Mouse (Mus musculus): ENCODE results near the gene Asb14. TPM values are rescaled to one million over a fixed set of nuclear protein-coding genes. Genes with fewer than 3 reads are reported as not detected.

The Asb14 gene
- 0.17 TPM in 1 of 2 replicates, not detected in the other for polyA plus RNA-seq (2015; fragmentation: Nextera tagmentation; extraction: Ambion mirVana)

DNA sequence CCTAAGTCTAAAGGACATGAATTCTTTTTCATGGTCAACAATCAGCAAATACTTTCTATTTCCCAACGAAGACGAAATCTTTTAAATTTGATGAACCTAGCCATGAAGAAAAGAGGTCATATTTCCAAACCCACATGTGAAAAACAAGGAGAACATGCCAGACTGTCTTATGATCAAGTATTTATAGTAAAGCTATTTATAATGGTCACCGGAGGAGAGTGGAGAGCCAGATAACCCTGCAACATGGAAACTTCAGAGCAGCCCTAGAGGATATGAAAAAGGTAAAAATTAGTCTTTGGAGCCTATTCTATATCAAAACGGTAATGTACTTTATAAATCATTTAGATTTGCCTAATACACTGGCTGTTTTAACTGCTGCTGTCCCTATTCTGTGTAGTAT is at the start of gene Asb14:
Gene Asb14, plus strand, starts transcription at position 166 of the 400 bp plus-strand sequence.
- ATAC-seq: no peak
- no peak within 1 kb of the TSS for H3K4me3 ChIP-seq (replicated peaks)
- no peak within 1 kb of the TSS for H3K27ac ChIP-seq
- no peaks in the 10 kb centered on the region for H3K36me3 ChIP-seq
- no peak within 1 kb of the TSS for H3K4me2 ChIP-seq (replicated peaks)
- H3K27me3 ChIP-seq: no peaks in the 10 kb centered on the region
- no peaks in the 10 kb centered on the region for H3K9me3 ChIP-seq
- H3K9ac ChIP-seq (replicated peaks): no peak within 1 kb of the TSS
- WGBS: 92% methylated on average over 4 of the region's 4 CpGs
- H3K4me1 ChIP-seq (replicated peaks): no peaks in the 10 kb centered on the region

DNA sequence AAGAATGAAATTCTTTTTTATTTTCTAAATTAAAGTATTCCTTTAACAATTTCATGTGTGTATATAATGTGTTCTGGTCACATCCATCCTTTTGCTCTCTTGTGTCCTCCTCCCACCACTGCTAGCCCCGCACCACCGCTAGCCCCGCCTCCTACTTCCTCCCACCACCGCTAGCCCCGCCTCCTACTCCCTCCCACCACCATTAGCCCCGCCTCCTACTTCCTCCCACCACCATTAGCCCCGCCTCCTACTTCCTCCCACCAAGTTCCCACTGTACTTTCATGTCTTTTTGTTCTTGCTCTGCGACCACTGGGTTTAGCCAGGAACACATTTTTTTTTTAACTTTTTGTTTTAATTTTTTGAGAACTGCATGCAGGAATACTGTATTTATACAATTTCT is 41.3 kb upstream of the Asb14 start:
- Histone ChIP-seq H3K27me3 (no peaks in the 10 kb centered on the region), H3K9ac (replicated peaks) (no peak overlapping the region), H3K4me3 (replicated peaks) (no peak overlapping the region), H3K4me1 (replicated peaks) (no peaks in the 10 kb centered on the region), H3K36me3 (no peaks in the 10 kb centered on the region), H3K27ac (no peak overlapping the region), H3K9me3 (no peaks in the 10 kb centered on the region), H3K4me2 (replicated peaks) (no peak overlapping the region)
- no peak for ATAC-seq
- WGBS: 81% methylated on average over 8 of the region's 8 CpGs

DNA sequence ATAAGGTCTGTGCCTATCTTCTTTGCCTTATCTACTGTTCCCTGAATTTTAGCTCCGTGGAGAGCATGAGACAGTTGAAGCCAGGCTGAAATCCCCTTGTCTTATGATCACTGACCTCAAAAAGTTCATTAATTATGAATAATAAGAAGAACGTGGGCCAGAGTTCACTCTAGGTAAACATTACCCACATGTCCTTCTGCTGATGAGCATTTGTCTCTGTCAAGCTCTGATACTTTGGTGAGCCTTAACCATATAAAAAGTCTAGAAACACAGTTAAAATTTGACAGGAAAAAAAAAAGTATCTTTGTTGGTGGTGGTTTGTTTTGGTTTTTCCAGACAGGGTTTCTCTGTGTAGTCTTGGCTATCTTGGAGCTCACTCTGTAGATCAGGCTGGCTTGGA is 40.3 kb upstream of the Asb14 start:
- H3K9ac ChIP-seq (replicated peaks): no peak overlapping the region
- no peaks in the 10 kb centered on the region for H3K36me3 ChIP-seq
- no peak overlapping the region for H3K27ac ChIP-seq
- H3K4me3 ChIP-seq (replicated peaks): no peak overlapping the region
- H3K4me2 ChIP-seq (replicated peaks): no peak overlapping the region
- no peaks in the 10 kb centered on the region for H3K4me1 ChIP-seq (replicated peaks)
- H3K9me3 ChIP-seq: no peaks in the 10 kb centered on the region
- H3K27me3 ChIP-seq: no peaks in the 10 kb centered on the region
- 84% methylated on average over 2 of the region's 2 CpGs for WGBS
- ATAC-seq: no peak

DNA sequence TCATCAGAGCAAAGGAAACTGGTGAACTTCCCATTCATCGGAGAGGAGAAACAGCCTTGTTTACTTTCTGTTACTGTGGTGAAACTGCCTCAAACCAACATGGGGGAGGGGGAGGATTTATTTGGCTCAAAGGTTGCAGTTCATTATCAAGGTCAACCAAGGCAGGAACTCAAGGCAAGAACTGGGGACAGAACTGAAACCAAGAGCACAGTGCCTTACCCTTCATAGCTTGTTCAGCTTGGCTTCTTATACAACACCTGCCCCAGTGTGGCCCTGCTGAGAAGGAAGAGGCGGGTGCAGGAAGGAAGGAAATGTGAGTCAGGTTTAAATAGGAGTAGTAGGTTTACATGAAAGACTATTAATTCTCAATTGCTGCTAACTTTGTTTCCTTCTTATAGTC is 36.0 kb upstream of the Asb14 start:
- Histone ChIP-seq H3K4me1 (replicated peaks) (no peaks in the 10 kb centered on the region), H3K9ac (replicated peaks) (no peak overlapping the region), H3K4me2 (replicated peaks) (no peak overlapping the region), H3K4me3 (replicated peaks) (no peak overlapping the region), H3K27me3 (no peaks in the 10 kb centered on the region), H3K9me3 (no peaks in the 10 kb centered on the region), H3K27ac (no peak overlapping the region), H3K36me3 (no peaks in the 10 kb centered on the region)
- no peak for ATAC-seq
- WGBS: 88% methylated on average over 2 of the region's 2 CpGs

DNA sequence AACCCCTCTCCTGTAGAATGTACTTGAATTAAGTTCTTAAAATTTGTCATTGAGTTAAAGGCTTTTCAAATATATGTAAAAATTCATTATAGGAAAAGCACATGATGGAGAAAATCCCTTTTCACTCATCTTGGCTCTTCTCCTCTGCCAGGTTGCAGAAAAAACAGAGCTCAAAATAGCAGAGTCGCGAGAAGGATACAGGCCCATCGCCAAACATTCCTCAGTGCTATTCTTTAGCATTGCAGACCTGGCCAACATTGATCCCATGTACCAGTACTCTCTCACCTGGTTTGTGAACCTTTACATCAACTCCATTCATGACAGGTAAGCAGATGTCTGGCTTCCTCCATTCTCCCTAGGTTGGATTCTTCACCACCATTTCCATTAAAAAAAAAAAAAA is 35.3 kb upstream of the Asb14 start:
- H3K36me3 ChIP-seq: no peaks in the 10 kb centered on the region
- no peak overlapping the region for H3K27ac ChIP-seq
- H3K9ac ChIP-seq (replicated peaks): no peak overlapping the region
- ATAC-seq: no peak
- no peaks in the 10 kb centered on the region for H3K4me1 ChIP-seq (replicated peaks)
- no peaks in the 10 kb centered on the region for H3K9me3 ChIP-seq
- H3K4me3 ChIP-seq (replicated peaks): no peak overlapping the region
- no peaks in the 10 kb centered on the region for H3K27me3 ChIP-seq
- 97% methylated on average over 3 of the region's 3 CpGs for WGBS
- H3K4me2 ChIP-seq (replicated peaks): no peak overlapping the region

DNA sequence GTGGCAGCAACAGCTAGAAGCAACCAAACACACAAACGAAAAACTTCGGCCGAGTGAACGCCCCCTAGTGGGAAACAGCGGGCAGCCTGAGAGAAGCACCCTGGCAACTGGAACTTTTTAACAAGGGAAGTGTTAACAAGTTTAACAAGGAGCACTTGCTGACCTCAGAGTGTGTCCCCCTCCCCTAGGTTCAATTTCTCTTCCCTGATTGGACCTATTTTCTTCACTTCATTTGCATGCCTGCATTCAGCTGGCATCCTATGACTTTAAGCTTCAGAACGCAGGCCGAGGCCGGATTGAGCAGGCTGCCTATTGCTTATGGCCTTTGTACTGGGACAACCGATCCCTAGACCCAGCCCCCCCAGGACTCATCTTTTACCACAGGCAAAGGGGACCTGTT is 27.0 kb upstream of the Asb14 start:
- H3K4me1 ChIP-seq (replicated peaks): no peaks in the 10 kb centered on the region
- no peaks in the 10 kb centered on the region for H3K9me3 ChIP-seq
- no peak overlapping the region for H3K27ac ChIP-seq
- H3K4me2 ChIP-seq (replicated peaks): no peak overlapping the region
- no peaks in the 10 kb centered on the region for H3K27me3 ChIP-seq
- WGBS: 70% methylated on average over 9 of the region's 9 CpGs
- no peak overlapping the region for H3K4me3 ChIP-seq (replicated peaks)
- ATAC-seq: no peak
- no peak overlapping the region for H3K9ac ChIP-seq (replicated peaks)
- H3K36me3 ChIP-seq: no peaks in the 10 kb centered on the region

DNA sequence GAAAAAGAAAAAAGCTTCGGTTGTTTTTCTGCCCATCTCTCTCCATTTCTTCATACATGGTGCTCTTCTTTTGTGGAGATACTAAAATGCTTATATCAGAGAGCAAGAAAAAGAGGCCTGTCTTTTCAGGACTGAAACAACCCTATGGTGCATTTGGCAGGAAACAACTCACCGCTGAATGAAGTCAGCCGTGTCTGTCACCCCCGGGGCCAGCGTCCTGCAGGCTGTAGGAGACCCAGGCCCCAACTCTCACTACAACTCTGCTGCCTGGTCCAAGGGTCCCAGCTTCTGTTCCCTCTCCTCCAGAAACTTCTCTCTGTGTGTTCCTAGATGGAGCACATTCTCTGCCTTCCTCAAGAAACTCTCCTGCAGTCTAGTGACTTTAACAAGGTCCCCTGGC is 26.1 kb upstream of the Asb14 start:
- Histone ChIP-seq H3K9ac (replicated peaks) (no peak overlapping the region), H3K27me3 (no peaks in the 10 kb centered on the region), H3K36me3 (no peaks in the 10 kb centered on the region), H3K27ac (no peak overlapping the region), H3K4me2 (replicated peaks) (no peak overlapping the region), H3K9me3 (no peaks in the 10 kb centered on the region), H3K4me1 (replicated peaks) (no peaks in the 10 kb centered on the region), H3K4me3 (replicated peaks) (no peak overlapping the region)
- ATAC-seq: no peak
- 93% methylated on average over 5 of the region's 5 CpGs for WGBS

DNA sequence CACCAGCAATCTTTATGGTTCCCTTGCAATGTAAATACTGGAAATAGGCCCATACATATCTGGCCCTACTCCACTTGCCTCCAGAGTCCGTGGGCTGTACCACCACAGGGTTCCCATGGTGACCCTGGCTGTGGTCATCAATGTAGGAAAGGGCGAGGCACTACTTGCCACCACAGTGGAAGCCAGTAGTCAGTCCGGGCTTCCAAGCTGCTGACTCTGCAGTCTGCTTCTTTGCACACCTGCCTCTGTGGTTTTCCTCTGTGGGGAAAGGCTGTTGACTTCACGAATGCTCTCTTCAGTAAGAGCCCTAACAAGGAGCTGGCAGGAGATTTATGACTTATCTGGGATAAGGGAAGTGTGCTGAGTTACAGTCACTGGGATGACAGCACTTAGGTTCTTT is 15.6 kb upstream of the Asb14 start:
- no peaks in the 10 kb centered on the region for H3K27me3 ChIP-seq
- no peak overlapping the region for H3K4me2 ChIP-seq (replicated peaks)
- H3K9me3 ChIP-seq: no peaks in the 10 kb centered on the region
- no peak for ATAC-seq
- no peak overlapping the region for H3K9ac ChIP-seq (replicated peaks)
- no peaks in the 10 kb centered on the region for H3K36me3 ChIP-seq
- no peak overlapping the region for H3K27ac ChIP-seq
- no peak overlapping the region for H3K4me3 ChIP-seq (replicated peaks)
- no peaks in the 10 kb centered on the region for H3K4me1 ChIP-seq (replicated peaks)
- 86% methylated on average over 4 of the region's 4 CpGs for WGBS

DNA sequence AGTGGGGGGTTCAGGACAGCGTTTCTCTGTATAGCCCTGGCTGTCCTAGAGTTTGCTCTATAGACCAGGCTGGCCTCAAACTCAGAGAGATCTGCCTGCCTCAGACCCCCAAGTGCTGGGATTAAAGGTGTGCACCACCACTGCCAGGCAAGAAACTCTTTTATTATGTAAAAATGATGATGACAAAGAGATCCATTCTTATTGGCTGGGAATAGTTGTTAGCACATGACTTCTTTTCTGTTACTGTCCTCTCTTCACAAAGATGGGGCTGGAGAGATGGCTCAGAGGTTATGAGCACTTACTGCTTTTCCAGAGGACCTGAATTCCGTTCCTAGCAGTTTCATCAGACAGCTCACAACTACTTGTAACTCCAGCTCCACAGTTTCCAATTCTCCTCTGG is 14.4 kb upstream of the Asb14 start:
- H3K4me3 ChIP-seq (replicated peaks): no peak overlapping the region
- no peaks in the 10 kb centered on the region for H3K9me3 ChIP-seq
- WGBS: 80% methylated on average over 2 of the region's 2 CpGs
- H3K27me3 ChIP-seq: no peaks in the 10 kb centered on the region
- H3K36me3 ChIP-seq: no peaks in the 10 kb centered on the region
- no peak overlapping the region for H3K4me2 ChIP-seq (replicated peaks)
- H3K9ac ChIP-seq (replicated peaks): no peak overlapping the region
- no peaks in the 10 kb centered on the region for H3K4me1 ChIP-seq (replicated peaks)
- ATAC-seq: no peak
- no peak overlapping the region for H3K27ac ChIP-seq

DNA sequence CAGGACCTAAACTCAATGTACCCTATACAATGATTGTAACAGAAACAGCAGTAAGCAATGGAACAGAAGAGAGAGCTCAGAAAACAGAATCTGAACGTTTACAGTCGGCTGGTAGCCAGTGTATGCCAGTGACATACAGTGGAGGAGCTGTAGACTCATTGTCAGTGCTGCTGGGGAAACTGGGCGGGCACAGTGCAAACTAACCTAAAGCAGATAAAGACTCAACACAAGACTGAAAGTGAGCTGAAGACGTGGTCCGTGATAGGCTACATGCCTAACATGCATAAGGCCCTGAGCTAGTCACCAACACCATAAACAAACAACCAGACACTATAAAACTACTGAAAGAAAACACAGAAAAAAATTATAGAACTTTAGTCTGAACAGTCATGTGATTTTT is 12.7 kb upstream of the Asb14 start:
- Histone ChIP-seq H3K27ac (no peak overlapping the region), H3K4me2 (replicated peaks) (no peak overlapping the region), H3K9me3 (no peaks in the 10 kb centered on the region), H3K4me3 (replicated peaks) (no peak overlapping the region), H3K4me1 (replicated peaks) (no peaks in the 10 kb centered on the region), H3K27me3 (no peaks in the 10 kb centered on the region), H3K9ac (replicated peaks) (no peak overlapping the region), H3K36me3 (no peaks in the 10 kb centered on the region)
- no peak for ATAC-seq
- WGBS: 89% methylated on average over 5 of the region's 5 CpGs

DNA sequence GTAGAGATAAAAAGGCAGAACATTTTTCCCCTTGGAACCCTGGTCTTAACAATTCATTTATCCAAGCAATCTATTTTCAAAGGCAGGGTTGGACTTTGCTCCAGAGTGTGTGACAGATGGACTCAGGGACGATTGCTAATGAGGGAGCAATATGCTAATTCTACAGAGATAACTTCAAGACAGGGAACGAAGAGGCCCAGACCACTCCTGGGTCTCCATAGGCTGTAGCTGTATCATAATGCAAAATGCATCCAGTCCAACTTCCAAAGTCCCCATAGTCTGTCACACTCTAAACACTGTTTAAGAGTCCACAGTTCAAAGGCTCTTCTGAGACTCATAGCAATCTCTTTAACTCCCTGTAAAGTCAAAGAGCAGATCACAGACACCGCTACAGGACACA is 7.1 kb upstream of the Asb14 start:
- Histone ChIP-seq H3K36me3 (no peaks in the 10 kb centered on the region), H3K4me2 (replicated peaks) (no peak overlapping the region), H3K27ac (no peak overlapping the region), H3K4me3 (replicated peaks) (no peak overlapping the region), H3K9me3 (no peaks in the 10 kb centered on the region), H3K27me3 (no peaks in the 10 kb centered on the region), H3K4me1 (replicated peaks) (no peaks in the 10 kb centered on the region), H3K9ac (replicated peaks) (no peak overlapping the region)
- WGBS: 56% methylated on average over 3 of the region's 3 CpGs
- no peak for ATAC-seq

DNA sequence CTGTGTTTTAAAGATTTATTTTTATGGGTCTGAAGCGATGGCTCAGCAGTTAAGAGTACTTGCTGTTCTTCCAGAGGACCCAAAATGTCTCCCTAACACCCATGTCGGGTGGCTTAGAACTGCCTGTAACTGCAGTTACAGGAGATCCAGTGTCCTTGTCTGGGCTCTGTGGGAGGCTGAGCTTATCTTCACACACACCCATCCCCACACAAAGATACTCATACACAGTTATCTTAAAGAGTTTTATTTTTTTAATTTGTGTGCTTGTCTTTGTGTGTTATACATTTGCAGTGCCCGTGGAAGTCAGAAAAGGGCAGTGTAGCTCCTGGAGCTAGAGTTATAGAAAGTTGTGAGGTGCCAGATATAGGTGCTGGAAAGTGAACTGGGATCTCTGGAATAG is 3.6 kb upstream of the Asb14 start:
- no peaks in the 10 kb centered on the region for H3K9me3 ChIP-seq
- H3K4me1 ChIP-seq (replicated peaks): no peaks in the 10 kb centered on the region
- H3K4me2 ChIP-seq (replicated peaks): no peak overlapping the region
- no peaks in the 10 kb centered on the region for H3K27me3 ChIP-seq
- H3K27ac ChIP-seq: no peak overlapping the region
- H3K36me3 ChIP-seq: no peaks in the 10 kb centered on the region
- no peak overlapping the region for H3K9ac ChIP-seq (replicated peaks)
- 94% methylated on average over 3 of the region's 3 CpGs for WGBS
- H3K4me3 ChIP-seq (replicated peaks): no peak overlapping the region
- ATAC-seq: no peak

DNA sequence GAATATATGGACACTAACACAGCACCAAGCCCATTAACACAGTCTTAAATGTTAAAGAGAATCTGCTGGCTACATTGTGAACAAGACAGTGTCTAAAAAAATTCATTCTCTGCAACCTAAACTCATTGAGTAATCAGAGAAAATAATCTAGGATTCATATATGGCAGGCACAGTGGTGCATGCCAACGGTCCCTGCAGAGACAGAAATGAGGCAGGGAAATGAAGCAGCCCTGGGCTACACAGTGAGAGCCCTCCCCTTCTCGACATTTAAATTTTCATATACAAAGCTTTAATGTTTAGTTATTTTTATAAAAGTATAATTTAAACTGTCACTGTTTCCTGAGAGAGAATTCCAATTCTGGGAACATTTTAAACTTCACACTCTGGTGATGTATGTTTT is 5.1 kb downstream of the Asb14 start:
- Histone ChIP-seq H3K4me3 (replicated peaks) (no peak overlapping the region), H3K9me3 (no peaks in the 10 kb centered on the region), H3K36me3 (no peaks in the 10 kb centered on the region), H3K27ac (no peak overlapping the region), H3K9ac (replicated peaks) (no peak overlapping the region), H3K4me2 (replicated peaks) (no peak overlapping the region), H3K27me3 (no peaks in the 10 kb centered on the region), H3K4me1 (replicated peaks) (no peaks in the 10 kb centered on the region)
- no peak for ATAC-seq
- WGBS: 89% methylated on average over 2 of the region's 2 CpGs

All from midbrain, embryonic 13.5 days (tissue).